Mouse (Mus musculus) kidney, embryonic 16.5 days (tissue): ENCODE data around the gene Isyna1. TPM values are rescaled to one million over a fixed set of nuclear protein-coding genes. Genes with fewer than 3 reads are reported as not detected.

Experiments used
- ATAC-seq: fragments of 200-750 bp; cut with Nextera tagmentation; 2 replicates; pipeline ENCODE4 v1.8.0; 2017; ENCODE audit warnings: moderate TSS enrichment; ENCODE audit not compliant: low FRiP score, low TSS enrichment
- H3K27ac ChIP-seq: fragments of 300-500 bp; sonication (generic); 2 replicates; pipeline ENCODE4 v1.5.1; 2014; ENCODE audit warnings: low read length
- H3K27me3 ChIP-seq: fragments of 300-500 bp; sonication (generic); 2 replicates; pipeline ENCODE4 v1.6.1; 2014; ENCODE audit warnings: low read length, control low read depth, mixed read lengths; ENCODE audit not compliant: insufficient read depth
- H3K36me3 ChIP-seq: fragments of 300-500 bp; sonication (generic); 2 replicates; pipeline ENCODE4 v1.6.1; 2014; ENCODE audit warnings: low read length, control low read depth, mixed read lengths; ENCODE audit not compliant: insufficient read depth
- H3K4me1 ChIP-seq: fragments of 300-500 bp; sonication (generic); 2 replicates; pipeline ENCODE4 v1.6.1; 2014; ENCODE audit warnings: low read length, control low read depth, mixed read lengths; ENCODE audit not compliant: insufficient read depth
- H3K4me2 ChIP-seq: fragments of 300-500 bp; sonication (generic); replicated peaks from 2 replicates; pipeline ENCODE4 v1.6.1; 2014; ENCODE audit warnings: low read depth, low read length
- H3K4me3 ChIP-seq: fragments of 300-500 bp; sonication (generic); 2 replicates; pipeline ENCODE4 v1.5.1; 2014; ENCODE audit warnings: mild to moderate bottlenecking, low read length
- H3K9ac ChIP-seq: fragments of 300-500 bp; sonication (generic); replicated peaks from 2 replicates; pipeline ENCODE4 v1.6.1; 2014; ENCODE audit warnings: low read length
- H3K9me3 ChIP-seq: fragments of 300-500 bp; sonication (generic); 2 replicates; pipeline ENCODE4 v1.6.1; 2016; ENCODE audit warnings: low read length, control low read depth
- WGBS: fragments of 180-500 bp; shearing (Covaris S2); extraction: QIAGEN DNeasy Blood & Tissue Kit; methylation state at CpG from one replicate; pipeline ENCODE4 v1.1.7; 2014; 5-methylcytosine and 5-hydroxymethylcytosine counted together
- polyA plus RNA-seq: library from polyadenylated mRNA; unstranded; fragments of >200 nt; fragmentation: Nextera tagmentation; extraction: Ambion mirVana; gene quantifications from 2 replicates; pipeline ENCODE4 v1.2.1, GENCODE M21; 2015

The Isyna1 gene
- polyA plus RNA-seq, 1 experiment from 2014 or later, result 217 TPM

- H3K4me2 ChIP-seq, result peak overlapping the region; percentile 98
- ATAC-seq, result no peak
- peaks cover 46% of the 10 kb centered on the region for H3K4me1 ChIP-seq
- H3K9me3 ChIP-seq, result no peaks in the 10 kb centered on the region
- H3K27me3 ChIP-seq, result no peaks in the 10 kb centered on the region
- H3K27ac ChIP-seq, result peak overlapping the region; percentile 100
- H3K4me3 ChIP-seq, result peak overlapping the region; percentile 74
- peak overlapping the region; percentile 91 for H3K9ac ChIP-seq
- H3K36me3 ChIP-seq, result peaks cover under 1% of the 10 kb centered on the region; the same call in 1 of the 2 replicates
- WGBS, result under 1% methylated on average over 78 of the region's 84 CpGs
These were observed 13.9 kb downstream of the Isyna1 start for GRCm38 (mm10) chr8:70607898-70608748.

- Histone ChIP-seq H3K9ac (peak within 1 kb of the TSS; percentile 91), H3K4me1 (peaks cover 46% of the 10 kb centered on the region), H3K27ac (peak within 1 kb of the TSS; percentile 100), H3K4me3 (peak within 1 kb of the TSS; percentile 74), H3K9me3 (no peaks in the 10 kb centered on the region), H3K4me2 (peak within 1 kb of the TSS; percentile 98), H3K36me3 (no peaks in the 10 kb centered on the region), H3K27me3 (no peaks in the 10 kb centered on the region)
- ATAC-seq, result no peak; the same call in 1 of the 2 replicates
- 3% methylated on average over 26 of the region's 26 CpGs for whole genome bisulfite sequencing
These were observed 14.7 kb downstream of the Isyna1 start, which contains the start of gene Ssbp4 for GRCm38 (mm10) chr8:70608749-70609367. Gene Ssbp4 (minus strand): TSS chr8:70608872.

DNA sequence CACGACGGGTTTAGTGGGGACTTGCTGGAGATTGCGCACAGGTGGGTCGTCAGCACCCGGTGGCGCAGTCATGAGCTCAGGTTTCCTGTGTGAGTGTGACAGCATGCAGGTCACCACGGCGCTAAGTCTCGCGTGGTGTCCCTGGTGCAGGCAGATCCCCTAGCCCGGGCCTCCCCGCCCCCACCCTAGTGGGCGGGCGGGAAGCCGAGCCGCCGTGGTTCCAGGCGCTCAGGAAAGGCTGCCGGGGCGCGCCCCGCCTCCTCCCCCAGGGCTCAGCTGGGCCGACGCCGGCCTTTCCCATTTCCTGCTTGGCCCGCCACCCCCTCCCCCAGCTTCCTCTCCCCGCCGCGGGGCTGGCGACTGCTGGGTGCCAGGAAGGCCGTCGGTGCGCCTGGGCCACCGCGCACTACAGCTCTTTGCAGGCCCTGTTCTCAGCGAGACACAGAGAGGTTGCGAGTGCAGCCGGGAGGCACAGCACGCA, 15.2 kb downstream of the Isyna1 start:
- Histone ChIP-seq H3K4me2 (peak overlapping the region; percentile 98), H3K9ac (peak overlapping the region; percentile 91), H3K4me3 (peak overlapping the region; percentile 54), H3K9me3 (no peaks in the 10 kb centered on the region), H3K27ac (peak overlapping the region; percentile 100), H3K27me3 (no peaks in the 10 kb centered on the region), H3K4me1 (peaks cover 46% of the 10 kb centered on the region), H3K36me3 (no peaks in the 10 kb centered on the region)
- ATAC-seq, result peak; percentile 75
- 2% methylated on average over 39 of the region's 39 CpGs for WGBS

DNA sequence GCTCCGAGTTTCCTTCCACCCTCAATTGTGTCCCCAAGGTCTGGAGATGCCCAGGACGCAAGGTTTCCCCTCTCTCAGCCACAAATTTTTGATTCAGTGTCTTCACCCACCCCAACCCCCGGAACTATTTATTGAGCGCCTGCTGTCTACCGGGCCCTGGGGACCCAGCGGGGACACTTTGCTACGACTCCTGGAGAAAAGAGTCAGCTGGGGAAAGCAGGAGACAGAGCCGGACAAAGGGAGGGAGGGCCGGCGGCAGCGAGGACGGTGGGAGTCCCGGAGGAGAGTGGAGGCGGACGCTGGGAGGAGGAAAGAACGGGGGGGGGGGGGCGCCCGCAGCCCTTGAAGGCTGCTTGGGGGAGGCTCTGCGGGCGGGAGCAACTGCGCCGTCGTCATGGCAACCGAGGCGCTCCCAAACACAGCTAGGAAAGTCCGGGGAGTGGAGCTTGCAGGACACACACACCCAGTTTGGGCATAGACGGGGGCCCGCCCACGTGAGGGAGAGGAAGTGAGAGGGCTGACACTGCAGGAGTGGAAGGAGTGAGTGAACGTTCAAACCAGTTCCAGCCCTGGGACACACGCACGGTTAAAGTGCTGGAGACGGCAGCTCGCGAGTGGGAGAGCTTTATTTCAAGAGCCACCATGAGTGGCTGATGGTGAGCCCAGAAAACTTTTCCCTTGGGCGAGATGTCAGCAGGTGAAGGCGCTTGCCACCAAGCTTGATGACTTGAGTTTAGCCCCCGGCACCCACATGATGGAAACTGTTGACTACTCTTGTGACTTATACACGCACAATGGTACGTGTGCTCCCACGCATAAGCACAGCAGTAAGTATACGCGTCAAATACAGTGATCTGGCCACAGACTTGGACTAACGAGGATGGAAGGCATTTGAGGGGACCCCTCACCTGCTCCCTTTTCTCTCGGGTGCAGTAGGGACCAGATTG, 15.9 kb downstream of the Isyna1 start:
- H3K4me2 ChIP-seq, result peak overlapping the region; percentile 98
- H3K4me3 ChIP-seq, result peak overlapping the region; percentile 54
- peak overlapping the region; percentile 100 for H3K27ac ChIP-seq
- no peaks in the 10 kb centered on the region for H3K36me3 ChIP-seq
- peak overlapping the region; percentile 91 for H3K9ac ChIP-seq
- no peaks in the 10 kb centered on the region for H3K27me3 ChIP-seq
- H3K9me3 ChIP-seq, result no peaks in the 10 kb centered on the region
- peak; percentile 65 for ATAC-seq
- H3K4me1 ChIP-seq, result peaks cover 46% of the 10 kb centered on the region
- WGBS, result under 1% methylated on average over 36 of the region's 45 CpGs

DNA sequence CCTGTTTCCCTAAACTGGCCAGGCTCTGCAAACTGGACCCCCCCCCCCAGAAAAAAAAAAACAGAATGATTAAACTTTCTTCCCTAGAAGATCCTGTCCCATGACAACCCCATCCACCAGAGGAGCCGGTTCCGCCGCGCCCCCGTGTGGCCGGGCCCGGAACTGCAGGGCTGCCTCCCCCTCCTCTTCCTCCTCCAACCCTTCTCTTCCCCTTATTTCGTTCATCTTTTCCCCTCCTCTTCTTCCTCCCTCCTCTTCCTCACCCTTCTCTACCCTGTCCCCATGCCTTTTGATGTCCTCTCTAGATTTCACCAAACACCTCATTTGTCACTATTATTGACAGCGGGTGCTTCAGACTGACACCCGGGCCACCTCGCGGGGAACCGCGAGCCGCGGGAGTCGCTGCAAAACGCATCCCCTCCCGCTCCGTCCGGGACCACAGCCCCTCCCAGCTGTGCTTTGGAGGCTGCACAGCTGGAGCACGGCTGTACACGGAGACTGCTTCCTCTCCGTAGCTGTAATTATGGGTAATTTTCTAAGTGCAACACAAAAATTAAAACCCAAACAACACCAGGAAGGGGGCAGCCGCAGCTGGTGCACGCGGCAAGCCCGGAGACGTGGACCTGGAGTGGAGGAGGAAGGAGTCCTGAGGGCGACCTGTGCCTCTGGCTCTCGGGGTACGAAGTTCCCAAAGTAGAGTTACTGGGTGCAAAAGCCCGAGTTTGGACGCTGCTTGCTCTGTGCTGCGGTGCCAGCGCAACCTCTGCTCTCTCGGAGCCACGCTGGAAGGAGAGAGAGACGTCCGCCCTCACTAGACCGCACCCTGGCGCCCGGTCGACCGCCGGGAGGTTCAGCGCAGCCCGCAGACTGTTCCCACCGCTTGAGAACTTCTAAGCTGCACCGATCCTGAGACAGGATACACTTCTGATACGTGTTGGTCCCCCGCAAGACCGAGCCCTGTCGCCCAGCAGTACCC, 16.9 kb downstream of the Isyna1 start:
- Histone ChIP-seq H3K9ac (peak overlapping the region; percentile 91), H3K9me3 (no peaks in the 10 kb centered on the region), H3K27me3 (no peaks in the 10 kb centered on the region), H3K4me1 (peaks cover 41% of the 10 kb centered on the region), H3K4me3 (peak overlapping the region; percentile 54), H3K27ac (peak overlapping the region; percentile 100), H3K36me3 (no peaks in the 10 kb centered on the region), H3K4me2 (peak overlapping the region; percentile 98)
- ATAC-seq, result peak; percentile 0; the same call in 1 of the 2 replicates
- WGBS, result under 1% methylated on average over 54 of the region's 54 CpGs

DNA sequence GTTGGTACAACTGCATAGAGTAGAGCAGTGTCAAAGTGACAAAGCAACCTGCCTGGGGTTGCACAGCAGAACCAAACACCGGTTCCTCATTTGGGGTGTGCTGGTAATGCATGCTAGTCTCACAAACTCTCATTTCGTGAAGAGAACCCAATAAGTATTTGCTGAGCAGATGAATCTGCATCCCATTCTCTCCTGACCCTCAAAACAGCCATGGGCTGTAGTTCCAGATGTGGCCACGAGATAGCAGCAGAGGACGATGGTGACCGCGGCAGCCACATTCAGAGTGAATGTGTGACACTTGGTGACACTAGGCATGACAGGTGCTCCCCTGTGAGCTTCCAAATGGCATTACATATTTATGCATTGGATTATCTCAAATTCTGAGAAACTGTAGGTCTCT, 17.7 kb downstream of the Isyna1 start:
- WGBS, result 0% methylated on average over 6 of the region's 6 CpGs
- Histone ChIP-seq H3K4me1 (peaks cover 34% of the 10 kb centered on the region), H3K9ac (peak overlapping the region; percentile 73), H3K36me3 (no peaks in the 10 kb centered on the region), H3K27ac (peak overlapping the region; percentile 75), H3K9me3 (no peaks in the 10 kb centered on the region), H3K27me3 (no peaks in the 10 kb centered on the region), H3K4me3 (peak overlapping the region; percentile 54), H3K4me2 (peak overlapping the region; percentile 98)
- no peak for ATAC-seq

- Histone ChIP-seq H3K27ac (no peak overlapping the region), H3K4me2 (no peak overlapping the region), H3K4me1 (peaks cover 24% of the 10 kb centered on the region), H3K36me3 (no peaks in the 10 kb centered on the region), H3K9me3 (no peaks in the 10 kb centered on the region), H3K4me3 (no peak overlapping the region), H3K9ac (no peak overlapping the region), H3K27me3 (no peaks in the 10 kb centered on the region)
- 14% methylated on average over 1 of the region's 1 CpGs for WGBS
- no peak for ATAC-seq
These were observed 19.6 kb downstream of the Isyna1 start for GRCm38 (mm10) chr8:70613763-70614162.

DNA sequence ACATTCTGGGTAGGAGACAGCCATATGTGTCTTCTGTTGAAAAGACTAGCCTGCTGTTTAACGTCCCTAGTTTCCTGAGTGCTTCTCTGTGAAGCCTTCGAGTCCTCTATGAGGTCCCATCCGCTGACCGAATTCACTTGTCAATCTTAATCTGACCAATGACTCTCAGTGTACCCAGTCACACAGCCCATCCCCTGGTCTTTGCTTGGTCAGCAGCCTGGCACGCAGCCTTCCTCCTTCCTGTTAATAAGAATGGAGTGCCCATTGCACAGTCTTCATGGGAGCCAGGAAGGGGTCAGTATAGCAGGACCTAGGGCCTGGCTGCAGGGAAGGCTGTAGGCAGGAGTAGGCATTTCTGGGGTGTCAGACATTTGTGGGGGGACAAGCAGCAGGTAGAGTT, 20.3 kb downstream of the Isyna1 start:
- H3K4me2 ChIP-seq, result no peak overlapping the region
- H3K27ac ChIP-seq, result no peak overlapping the region
- ATAC-seq, result no peak
- no peaks in the 10 kb centered on the region for H3K9me3 ChIP-seq
- no peak overlapping the region for H3K4me3 ChIP-seq
- H3K36me3 ChIP-seq, result no peaks in the 10 kb centered on the region
- no peak overlapping the region for H3K9ac ChIP-seq
- H3K27me3 ChIP-seq, result no peaks in the 10 kb centered on the region
- 58% methylated on average over 5 of the region's 5 CpGs for WGBS
- H3K4me1 ChIP-seq, result peaks cover 21% of the 10 kb centered on the region
